Mouse (Mus musculus): ENCODE measurements around the gene Tmigd3. TPM values are rescaled to one million over a fixed set of nuclear protein-coding genes. Genes with fewer than 3 reads are reported as not detected.

Gene Tmigd3
- polyA plus RNA-seq, 1 experiment: not detected

GRCm38 (mm10) chr3:105864123-105864522 lies 6.6 kb upstream of the Tmigd3 start:
- no peak for TF ChIP-seq USF1 (IDR thresholded peaks at IDR 0.05; ENCODE audit: low read depth)
- no peak for TF ChIP-seq CEBPB (IDR thresholded peaks at IDR 0.05; ENCODE audit: low read depth)
- TF ChIP-seq MAX (IDR thresholded peaks at IDR 0.05): no peak
- TF ChIP-seq MYOG (IDR thresholded peaks at IDR 0.05; ENCODE audit: control insufficient read depth, extremely low read depth, insufficient read length): no peak
- TF ChIP-seq FOSL1 (IDR thresholded peaks at IDR 0.05; ENCODE audit: insufficient read depth, low read length, poor library complexity, severe bottlenecking): no peak
- no peak for TF ChIP-seq CTCF (IDR thresholded peaks at IDR 0.05; ENCODE audit: control insufficient read depth, insufficient read depth, insufficient read length)
- TF ChIP-seq MYOD1 (IDR thresholded peaks at IDR 0.05; ENCODE audit: control insufficient read depth, insufficient read length, low read depth): no peak

GRCm38 (mm10) chr3:105865122-105865521 lies 5.6 kb upstream of the Tmigd3 start:
- TF ChIP-seq CEBPB (IDR thresholded peaks at IDR 0.05; ENCODE audit: low read depth) (no peak), FOSL1 (IDR thresholded peaks at IDR 0.05; ENCODE audit: insufficient read depth, low read length, poor library complexity, severe bottlenecking) (no peak), CTCF (IDR thresholded peaks at IDR 0.05; ENCODE audit: control insufficient read depth, insufficient read depth, insufficient read length) (no peak), MYOD1 (IDR thresholded peaks at IDR 0.05; ENCODE audit: control insufficient read depth, insufficient read length, low read depth) (no peak), USF1 (IDR thresholded peaks at IDR 0.05; ENCODE audit: low read depth) (no peak), MYOG (IDR thresholded peaks at IDR 0.05; ENCODE audit: control insufficient read depth, extremely low read depth, insufficient read length) (no peak), MAX (IDR thresholded peaks at IDR 0.05) (no peak)
- H3K79me3 ChIP-seq (ENCODE audit: low read depth): no peaks in the 10 kb centered on the region
- no peak overlapping the region for H3ac ChIP-seq (ENCODE audit: control insufficient read depth, insufficient read length, low read depth)
- H3K4me3 ChIP-seq (ENCODE audit: insufficient read depth, poor library complexity, severe bottlenecking): no peak overlapping the region
- no peaks in the 10 kb centered on the region for H3K79me2 ChIP-seq (ENCODE audit: control insufficient read depth, insufficient read depth)
- H3K27me3 ChIP-seq (ENCODE audit: control insufficient read depth, insufficient read depth, insufficient read length): peaks cover 7% of the 10 kb centered on the region
- no peaks in the 10 kb centered on the region for H3K36me3 ChIP-seq (ENCODE audit: control insufficient read depth, insufficient read depth)

More at GRCm38 (mm10) chr3:105864123-105864522, 6.6 kb upstream of the Tmigd3 start:
- no peak overlapping the region for H3K4me3 ChIP-seq (ENCODE audit: insufficient read depth, poor library complexity, severe bottlenecking)
- no peaks in the 10 kb centered on the region for H3K79me3 ChIP-seq (ENCODE audit: low read depth)
- no peak overlapping the region for H3ac ChIP-seq (ENCODE audit: control insufficient read depth, insufficient read length, low read depth)
- H3K27me3 ChIP-seq (ENCODE audit: control insufficient read depth, insufficient read depth, insufficient read length): peaks cover 7% of the 10 kb centered on the region
- H3K79me2 ChIP-seq (ENCODE audit: control insufficient read depth, insufficient read depth): no peaks in the 10 kb centered on the region
- H3K36me3 ChIP-seq (ENCODE audit: control insufficient read depth, insufficient read depth): no peaks in the 10 kb centered on the region

GRCm38 (mm10) chr3:105868135-105868534 lies 2.6 kb upstream of the Tmigd3 start:
- Histone ChIP-seq H3K36me3 (ENCODE audit: control insufficient read depth, insufficient read depth) (no peaks in the 10 kb centered on the region), H3K79me2 (ENCODE audit: control insufficient read depth, insufficient read depth) (no peaks in the 10 kb centered on the region), H3K4me3 (ENCODE audit: insufficient read depth, poor library complexity, severe bottlenecking) (no peak overlapping the region), H3K27me3 (ENCODE audit: control insufficient read depth, insufficient read depth, insufficient read length) (peaks cover 7% of the 10 kb centered on the region), H3K79me3 (ENCODE audit: low read depth) (no peaks in the 10 kb centered on the region), H3ac (ENCODE audit: control insufficient read depth, insufficient read length, low read depth) (no peak overlapping the region)
- no peak for TF ChIP-seq CTCF (IDR thresholded peaks at IDR 0.05; ENCODE audit: control insufficient read depth, insufficient read depth, insufficient read length)
- no peak for TF ChIP-seq USF1 (IDR thresholded peaks at IDR 0.05; ENCODE audit: low read depth)
- TF ChIP-seq MYOD1 (IDR thresholded peaks at IDR 0.05; ENCODE audit: control insufficient read depth, insufficient read length, low read depth): no peak
- TF ChIP-seq CEBPB (IDR thresholded peaks at IDR 0.05; ENCODE audit: low read depth): no peak
- no peak for TF ChIP-seq FOSL1 (IDR thresholded peaks at IDR 0.05; ENCODE audit: insufficient read depth, low read length, poor library complexity, severe bottlenecking)
- TF ChIP-seq MAX (IDR thresholded peaks at IDR 0.05): no peak
- no peak for TF ChIP-seq MYOG (IDR thresholded peaks at IDR 0.05; ENCODE audit: control insufficient read depth, extremely low read depth, insufficient read length)

- H3K79me2 ChIP-seq (ENCODE audit: control insufficient read depth, insufficient read depth): no peaks in the 10 kb centered on the region
- H3K4me3 ChIP-seq (ENCODE audit: insufficient read depth, poor library complexity, severe bottlenecking): no peak overlapping the region
- peaks cover 11% of the 10 kb centered on the region for H3K27me3 ChIP-seq (ENCODE audit: control insufficient read depth, insufficient read depth, insufficient read length)
- no peak overlapping the region for H3ac ChIP-seq (ENCODE audit: control insufficient read depth, insufficient read length, low read depth)
- no peaks in the 10 kb centered on the region for H3K79me3 ChIP-seq (ENCODE audit: low read depth)
- no peaks in the 10 kb centered on the region for H3K36me3 ChIP-seq (ENCODE audit: control insufficient read depth, insufficient read depth)
- TF ChIP-seq FOSL1 (IDR thresholded peaks at IDR 0.05; ENCODE audit: insufficient read depth, low read length, poor library complexity, severe bottlenecking): no peak
- TF ChIP-seq MYOG (IDR thresholded peaks at IDR 0.05; ENCODE audit: control insufficient read depth, extremely low read depth, insufficient read length): no peak
- TF ChIP-seq MAX (IDR thresholded peaks at IDR 0.05): no peak
- no peak for TF ChIP-seq CEBPB (IDR thresholded peaks at IDR 0.05; ENCODE audit: low read depth)
- no peak for TF ChIP-seq MYOD1 (IDR thresholded peaks at IDR 0.05; ENCODE audit: control insufficient read depth, insufficient read length, low read depth)
- TF ChIP-seq USF1 (IDR thresholded peaks at IDR 0.05; ENCODE audit: low read depth): no peak
- no peak for TF ChIP-seq CTCF (IDR thresholded peaks at IDR 0.05; ENCODE audit: control insufficient read depth, insufficient read depth, insufficient read length)
Measured at GRCm38 (mm10) chr3:105872034-105872433, 1.3 kb downstream of the Tmigd3 start.

- Histone ChIP-seq H3K27me3 (ENCODE audit: control insufficient read depth, insufficient read depth, insufficient read length) (peaks cover 12% of the 10 kb centered on the region), H3K4me3 (ENCODE audit: insufficient read depth, poor library complexity, severe bottlenecking) (no peak overlapping the region), H3K36me3 (ENCODE audit: control insufficient read depth, insufficient read depth) (no peaks in the 10 kb centered on the region), H3ac (ENCODE audit: control insufficient read depth, insufficient read length, low read depth) (no peak overlapping the region), H3K79me3 (ENCODE audit: low read depth) (no peaks in the 10 kb centered on the region), H3K79me2 (ENCODE audit: control insufficient read depth, insufficient read depth) (no peaks in the 10 kb centered on the region)
- TF ChIP-seq CEBPB (IDR thresholded peaks at IDR 0.05; ENCODE audit: low read depth) (no peak), MAX (IDR thresholded peaks at IDR 0.05) (no peak), MYOD1 (IDR thresholded peaks at IDR 0.05; ENCODE audit: control insufficient read depth, insufficient read length, low read depth) (no peak), MYOG (IDR thresholded peaks at IDR 0.05; ENCODE audit: control insufficient read depth, extremely low read depth, insufficient read length) (no peak), FOSL1 (IDR thresholded peaks at IDR 0.05; ENCODE audit: insufficient read depth, low read length, poor library complexity, severe bottlenecking) (no peak), USF1 (IDR thresholded peaks at IDR 0.05; ENCODE audit: low read depth) (no peak), CTCF (IDR thresholded peaks at IDR 0.05; ENCODE audit: control insufficient read depth, insufficient read depth, insufficient read length) (no peak)
Measured at GRCm38 (mm10) chr3:105872579-105872978, 1.9 kb downstream of the Tmigd3 start.
